Mouse (Mus musculus) adrenal gland (tissue): Measurements from ENCODE around the gene Actl7a.

Experiments
- intact Hi-C: fragments of 180-260 bp; cut with DNase I; formaldehyde crosslinking; loops from one replicate; pipeline ENCODE4 v1.15.1; 2025

The Actl7a gene

GRCm38 (mm10) chr4:56756966-56757600, 13.9 kb downstream of the Actl7a start:
- intact Hi-C loops: no loop called here

- intact Hi-C loops: no loop called here
These were observed 14.5 kb downstream of the Actl7a start for GRCm38 (mm10) chr4:56757693-56758092.

GRCm38 (mm10) chr4:56767861-56768284, 24.7 kb downstream of the Actl7a start:
- intact Hi-C loops: no loop called here

GRCm38 (mm10) chr4:56768913-56769312, 25.7 kb downstream of the Actl7a start:
- intact Hi-C loops: no loop called here

- intact Hi-C loops: no loop called here
These were observed 27.9 kb downstream of the Actl7a start for GRCm38 (mm10) chr4:56771065-56771464.

GRCm38 (mm10) chr4:56791373-56791772, 48.2 kb downstream of the Actl7a start:
- intact Hi-C loops: no loop called here
